Mouse (Mus musculus) NIH3T3 (cell line): Measurements from ENCODE around the gene Slc38a3.

Experiments used
- DNase-seq: peaks from one replicate; pipeline ENCODE4 v3.0.0-alpha.2; 2012; ENCODE audit warnings: low read depth

The Slc38a3 gene

GRCm38 (mm10) chr9:107634406-107635278 is 34.7 kb downstream of the Slc38a3 start:
- no peak for DNase-seq

- DNase-seq, result peak; percentile 45
Measured at GRCm38 (mm10) chr9:107633661-107634405, 35.5 kb downstream of the Slc38a3 start.

DNA sequence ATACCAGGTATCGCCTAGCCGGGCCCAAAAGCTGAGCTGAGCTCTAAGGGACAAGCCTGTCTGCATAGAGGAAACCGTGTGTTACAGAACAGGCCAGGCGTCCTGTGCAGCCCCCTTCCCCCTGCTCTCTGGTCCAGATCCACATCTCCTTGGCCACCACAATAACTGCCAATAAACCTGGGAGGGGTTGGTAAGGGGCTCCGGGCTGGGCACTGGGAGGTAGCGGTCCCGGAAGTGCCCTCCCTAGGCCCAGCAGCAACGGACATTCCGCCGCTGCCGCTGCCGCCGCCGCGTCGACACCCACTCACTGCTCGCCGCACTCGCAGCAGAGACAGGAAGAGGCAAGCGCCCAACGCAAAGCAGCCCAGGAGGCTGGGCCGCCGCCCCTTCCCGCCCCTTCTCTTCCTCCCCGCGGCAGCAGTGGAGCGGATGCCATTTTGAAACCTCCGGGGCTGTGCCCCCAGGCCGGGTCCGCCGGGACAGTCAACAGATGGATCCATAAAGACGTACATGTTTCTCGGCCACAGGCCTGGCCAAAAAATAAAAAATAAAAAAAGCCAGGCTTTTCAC is 36.2 kb downstream of the Slc38a3 start:
- peak; percentile 88 for DNase-seq

- peak; percentile 41 for DNase-seq
Measured at GRCm38 (mm10) chr9:107632478-107632877, 36.9 kb downstream of the Slc38a3 start.

GRCm38 (mm10) chr9:107631861-107632260 is 37.5 kb downstream of the Slc38a3 start:
- no peak for DNase-seq

GRCm38 (mm10) chr9:107631311-107631826 is 38.0 kb downstream of the Slc38a3 start:
- DNase-seq, result no peak

- DNase-seq, result peak; percentile 48
Measured at GRCm38 (mm10) chr9:107630576-107630975, 38.8 kb downstream of the Slc38a3 start.

GRCm38 (mm10) chr9:107629901-107630425 is 39.4 kb downstream of the Slc38a3 start:
- DNase-seq, result no peak

DNA sequence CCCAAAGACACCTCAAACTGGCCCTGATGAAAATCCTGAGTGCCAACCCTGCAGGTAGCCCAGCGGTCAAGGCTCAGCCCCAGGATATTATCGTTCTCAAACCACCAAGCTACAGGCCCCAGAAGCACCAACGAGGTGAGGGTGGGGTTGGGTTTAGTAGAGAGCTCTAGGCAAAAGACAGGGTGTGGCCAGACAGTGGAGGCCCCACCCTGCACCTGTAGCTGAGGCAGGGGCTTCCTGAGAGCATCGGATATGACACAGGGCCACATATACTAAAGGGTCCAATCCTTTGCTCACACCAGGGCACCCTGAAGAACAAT is 40.0 kb downstream of the Slc38a3 start:
- no peak for DNase-seq

GRCm38 (mm10) chr9:107628721-107629410 is 40.5 kb downstream of the Slc38a3 start:
- DNase-seq, result no peak

DNA sequence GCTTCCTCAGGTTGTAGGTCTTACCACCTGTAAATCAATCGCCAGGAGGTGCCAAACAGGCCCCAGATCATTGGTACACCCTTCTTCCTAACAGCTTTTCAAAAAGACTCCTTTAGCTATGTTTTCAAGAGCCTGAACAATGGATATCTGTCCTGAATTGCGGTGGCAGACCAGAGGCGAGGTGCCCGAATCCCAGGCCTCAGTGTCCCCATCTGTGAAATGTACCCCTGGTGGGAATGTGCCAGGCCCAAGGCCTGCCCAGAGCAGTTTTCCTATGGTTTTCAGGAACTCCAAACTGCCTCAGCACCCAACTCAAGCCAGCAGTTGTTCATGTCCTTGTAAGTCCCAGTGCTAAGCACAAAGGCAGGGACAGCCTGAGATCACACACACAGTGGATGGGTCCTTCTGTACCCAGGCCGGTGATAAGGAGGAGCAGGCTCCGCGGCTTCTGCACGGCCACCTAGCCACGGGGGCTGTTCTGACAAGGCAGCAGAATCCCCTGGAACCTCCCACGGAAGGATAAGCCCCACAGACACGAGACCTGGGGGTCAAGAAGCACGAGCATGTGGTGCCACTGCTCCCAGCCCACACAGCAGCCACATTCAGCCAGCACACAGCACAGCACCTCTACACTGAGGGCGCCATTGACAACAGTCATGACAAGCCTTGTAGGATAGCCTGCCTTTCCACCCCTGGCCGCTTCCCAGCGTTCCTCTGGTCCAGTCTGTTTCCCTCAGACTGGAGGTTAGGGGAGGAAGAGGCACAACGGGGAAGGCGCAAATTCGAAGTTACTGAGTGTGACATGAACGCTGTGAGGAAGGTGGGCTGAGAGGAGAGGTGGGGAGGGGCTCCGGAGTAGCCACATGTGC is 41.7 kb downstream of the Slc38a3 start:
- no peak for DNase-seq

DNA sequence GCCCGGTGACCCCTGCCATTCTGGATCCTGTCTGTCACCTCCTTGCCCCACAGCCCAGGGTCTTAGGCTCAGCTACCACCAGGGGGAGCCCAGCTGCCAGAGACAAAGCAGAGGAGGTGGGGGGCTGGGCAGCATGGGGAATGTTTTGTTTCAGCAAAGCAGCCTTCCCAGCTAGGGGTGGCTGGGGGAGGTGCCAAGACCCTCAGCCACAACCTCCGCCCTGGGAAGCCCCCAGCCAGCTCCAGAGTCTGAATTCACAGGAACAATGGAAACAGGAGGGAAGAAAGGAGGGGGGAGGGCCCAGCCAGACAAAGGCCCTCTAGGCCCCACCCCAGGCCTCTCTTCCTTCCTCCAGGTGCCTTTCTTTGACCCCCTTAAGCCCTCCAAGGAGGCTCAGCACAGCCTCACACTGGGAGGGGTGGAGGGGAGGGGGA is 42.5 kb downstream of the Slc38a3 start:
- peak; percentile 84 for DNase-seq

DNA sequence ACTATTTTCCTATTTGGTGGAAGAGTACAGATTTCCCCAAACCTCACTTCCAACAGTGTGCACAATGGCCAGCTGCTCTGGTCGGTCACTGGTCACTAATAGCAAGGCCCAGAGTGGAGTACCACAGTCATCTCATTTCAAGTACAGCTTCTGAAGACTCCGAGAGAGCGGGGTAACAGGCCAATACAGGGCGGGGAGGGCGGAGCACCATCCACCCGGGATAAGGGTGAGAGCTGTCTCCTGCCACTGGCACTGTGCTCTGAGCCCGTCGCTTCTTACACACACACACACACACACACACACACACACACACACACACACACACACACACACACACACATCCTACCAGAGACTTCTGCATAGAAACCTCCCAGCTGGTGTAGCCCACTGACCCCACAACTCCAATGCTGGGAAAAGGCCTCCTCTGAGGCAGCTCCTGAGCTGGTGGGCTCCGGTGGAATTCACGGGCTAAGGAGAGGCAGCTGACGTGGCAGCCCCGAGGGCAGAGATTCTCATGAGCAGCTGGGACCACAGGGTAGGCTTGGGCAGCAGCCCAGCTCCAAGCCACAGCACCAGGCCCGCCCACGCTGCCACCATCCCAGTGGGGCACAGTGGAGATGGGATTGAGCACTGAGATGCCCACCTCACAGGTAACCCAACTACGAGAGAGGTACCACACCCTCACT is 43.0 kb downstream of the Slc38a3 start:
- peak; percentile 85 for DNase-seq

GRCm38 (mm10) chr9:107625351-107626128 is 43.8 kb downstream of the Slc38a3 start:
- no peak for DNase-seq

DNA sequence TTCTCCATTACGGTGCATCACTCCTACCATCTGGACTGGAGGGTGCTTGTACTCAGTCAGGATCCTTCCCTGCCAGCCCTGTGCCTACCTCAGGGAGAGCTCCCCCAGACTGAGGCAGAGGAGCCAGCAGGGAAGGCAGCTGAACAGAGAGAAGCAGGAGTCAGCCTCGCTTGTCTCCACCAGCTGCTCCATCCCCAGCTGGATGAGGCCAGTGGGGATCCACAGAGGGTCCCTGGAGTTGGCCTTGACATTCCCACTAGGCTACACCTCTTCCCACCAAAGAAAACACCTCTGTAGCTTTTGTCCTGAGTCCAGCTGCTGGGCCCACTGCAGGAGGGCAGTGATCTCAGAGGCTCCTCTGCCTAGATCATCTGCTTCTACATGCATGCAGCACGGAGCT is 44.4 kb downstream of the Slc38a3 start:
- DNase-seq, result no peak

DNA sequence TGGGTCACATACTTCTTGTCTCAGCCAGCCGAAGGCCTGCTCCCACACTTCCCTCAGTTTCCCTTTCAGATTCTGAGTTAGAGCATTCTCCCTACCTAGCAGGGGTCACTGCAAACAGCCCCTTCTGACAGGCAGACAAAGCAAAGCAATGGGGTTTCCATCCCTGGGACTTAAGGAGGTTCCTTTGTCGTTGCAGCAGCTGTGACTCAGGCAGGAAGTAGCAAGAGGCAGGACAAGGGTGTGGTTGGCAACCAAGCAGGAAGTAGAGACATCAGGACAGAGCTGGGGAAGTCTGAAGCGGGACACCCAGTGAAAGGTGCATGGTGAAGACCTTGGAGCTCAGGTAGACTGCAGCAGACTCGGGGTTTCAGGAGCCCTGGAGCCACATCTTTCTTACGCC is 44.8 kb downstream of the Slc38a3 start:
- DNase-seq, result no peak

- DNase-seq, result peak; percentile 36
Measured at GRCm38 (mm10) chr9:107620954-107621353, 48.4 kb downstream of the Slc38a3 start.

DNA sequence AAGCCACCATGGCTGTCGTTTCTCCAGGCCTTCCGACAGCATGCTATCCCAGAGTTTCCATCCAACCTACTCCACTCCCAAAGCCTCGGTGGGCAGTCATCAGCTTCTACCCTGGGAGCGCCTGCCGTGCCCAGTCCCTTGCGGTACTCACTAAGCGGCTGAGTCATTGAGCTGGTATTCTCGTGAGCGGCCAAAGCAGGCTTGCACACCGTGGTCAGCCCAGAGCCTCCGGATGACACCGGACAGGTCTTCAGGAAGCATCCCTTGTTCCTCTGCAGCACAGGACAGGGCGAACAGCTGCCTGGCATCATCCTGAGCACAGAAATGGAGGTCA is 49.8 kb downstream of the Slc38a3 start:
- DNase-seq, result peak; percentile 76

DNA sequence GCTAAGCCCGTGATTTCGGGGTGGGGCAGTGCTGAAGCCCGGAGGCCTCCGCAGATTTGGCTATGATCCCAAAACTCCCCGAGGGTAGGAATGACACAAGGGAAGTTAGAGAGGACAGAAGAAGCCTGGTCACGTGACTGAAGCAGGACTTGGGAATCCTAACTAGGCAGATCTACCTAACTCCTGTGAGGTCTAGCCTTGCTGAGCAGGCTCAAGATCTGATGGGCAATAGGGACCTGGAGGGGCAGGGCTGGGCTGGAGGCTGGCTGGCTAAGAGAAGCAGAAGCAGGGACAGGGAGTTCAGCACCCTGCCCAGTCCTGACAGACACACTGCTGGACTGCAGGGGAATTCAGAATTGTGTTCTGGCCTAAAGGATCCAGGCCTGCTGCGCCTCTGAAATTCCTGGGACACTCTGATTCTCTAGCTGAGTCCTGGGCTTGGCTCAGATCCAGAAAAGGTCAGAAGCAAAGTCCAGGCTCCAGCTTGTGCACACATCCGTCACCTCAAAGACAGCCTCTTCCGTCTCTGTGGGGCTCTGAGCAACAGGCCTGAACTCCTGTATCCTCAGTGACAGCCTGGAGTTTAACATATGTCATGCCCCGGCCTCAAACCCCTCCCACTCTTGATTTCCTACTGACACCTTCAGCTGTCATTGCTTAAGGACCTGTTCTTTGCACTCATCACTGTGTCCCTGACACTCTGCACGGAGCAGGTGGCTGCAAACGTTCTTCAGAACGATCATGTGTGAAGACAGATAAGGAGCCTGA is 50.4 kb downstream of the Slc38a3 start:
- DNase-seq, result peak; percentile 44
